Mouse (Mus musculus) ES-E14 (cell line): Measurements from ENCODE around the gene Ltbp2. TPM values are rescaled to one million over a fixed set of nuclear protein-coding genes. Genes with fewer than 3 reads are reported as not detected.

Experiments used
- DNase-seq: peaks from one replicate; pipeline ENCODE4 v3.0.0-alpha.2; 2013; ENCODE audit warnings: low read depth, low spot score
- H3K27ac ChIP-seq: 2 replicates; pipeline ENCODE4 v1.5.1; 2012; ENCODE audit warnings: low read depth, mild to moderate bottlenecking, low read length, moderate library complexity, mixed read lengths; ENCODE audit not compliant: poor library complexity, insufficient read depth, severe bottlenecking
- H3K36me3 ChIP-seq: 2 replicates; pipeline ENCODE4 v1.6.1; 2012; ENCODE audit warnings: mild to moderate bottlenecking, low read length, moderate library complexity, mixed read lengths; ENCODE audit not compliant: control insufficient read depth, poor library complexity, insufficient read depth, severe bottlenecking
- H3K4me1 ChIP-seq, 2 experiments: fragments of 150-350 bp in 1 of 2; sonication (generic) in 1 of 2; 2 replicates each; pipeline ENCODE4 v1.6.1; 2012; ENCODE audit warnings: low read length in 2 of 2, mild to moderate bottlenecking in 1 of 2, mixed read lengths in 1 of 2; ENCODE audit not compliant: control insufficient read depth in 2 of 2, insufficient read depth in 2 of 2, poor library complexity in 1 of 2
- H3K4me3 ChIP-seq, 2 experiments: fragments of 150-350 bp in 1 of 2; sonication (generic) in 1 of 2; 2 replicates each; pipeline ENCODE4 v1.5.1; 2012; ENCODE audit warnings: low read length in 2 of 2, low read depth in 1 of 2, mild to moderate bottlenecking in 1 of 2, mixed read lengths in 1 of 2; ENCODE audit not compliant: insufficient read depth in 1 of 2, poor library complexity in 1 of 2, severe bottlenecking in 1 of 2
- H3K9ac ChIP-seq: 2 replicates; pipeline ENCODE4 v1.6.1; 2012; ENCODE audit warnings: low read depth, mild to moderate bottlenecking, low read length, mixed read lengths; ENCODE audit not compliant: poor library complexity, insufficient read depth, severe bottlenecking
- H3K9me3 ChIP-seq: fragments of 150-350 bp; sonication (generic); 2 replicates; pipeline ENCODE4 v1.6.1; 2012; ENCODE audit warnings: low read depth, mild to moderate bottlenecking, low read length; ENCODE audit not compliant: control insufficient read depth, insufficient read depth
- CHD2 ChIP-seq: IDR thresholded peaks from 2 replicates; pipeline ENCODE4 v1.6.1; 2014; ENCODE audit warnings: mild to moderate bottlenecking, low read depth, low read length, inconsistent platforms
- HCFC1 ChIP-seq: IDR thresholded peaks from 2 replicates; pipeline ENCODE4 v1.6.1; 2012; ENCODE audit warnings: low read length, inconsistent platforms, borderline replicate concordance; ENCODE audit not compliant: insufficient read depth
- MAFK ChIP-seq: IDR thresholded peaks from 2 replicates; pipeline ENCODE4 v1.6.1; 2014; ENCODE audit warnings: mild to moderate bottlenecking, low read depth, low read length, inconsistent platforms; ENCODE audit not compliant: insufficient read depth
- ZC3H11A ChIP-seq: IDR thresholded peaks from 2 replicates; pipeline ENCODE4 v1.6.1; 2012; ENCODE audit warnings: low read depth, mild to moderate bottlenecking, inconsistent platforms, low read length, borderline replicate concordance
- ZNF384 ChIP-seq: IDR thresholded peaks from 2 replicates; pipeline ENCODE4 v1.6.1; 2012; ENCODE audit warnings: low read depth, low read length, inconsistent platforms
- in situ Hi-C, 2 experiments: fragments of 600-800 bp; cut with MboI; formaldehyde crosslinking; loops; one replicate each; pipeline ENCODE4 v1.15.1; 2025; ENCODE audit warnings: low sequenced_read_pairs in 2 of 2, inconsistent platforms in 1 of 2; ENCODE audit not compliant: unreplicated experiment in 2 of 2
- total RNA-seq: library from RNA; depleted of rRNA; stranded (reverse); fragments of 300-350 nt; gene quantifications from 2 replicates; pipeline ENCODE4 v1.2.3, GENCODE M21; 2012

Gene Ltbp2
- total RNA-seq, 1 experiment = 1.8 TPM

- Histone ChIP-seq H3K4me3 (no peak overlapping the region), H3K36me3 (no peaks in the 10 kb centered on the region), H3K27ac (no peak overlapping the region), H3K4me1 (peaks cover 2 to 6% of the 10 kb centered on the region in 2 experiments; a peak in 2 of 4 replicates), H3K9me3 (no peaks in the 10 kb centered on the region), H3K9ac (no peak overlapping the region)
- in situ Hi-C loops = no loop called here
- DNase-seq = no peak
- TF ChIP-seq CHD2 = no peak
- TF ChIP-seq ZNF384 = no peak
- no peak for TF ChIP-seq ZC3H11A
- no peak for TF ChIP-seq MAFK
Observed at GRCm38 (mm10) chr12:84855084-84855625, 21.2 kb downstream of the Ltbp2 start.

- Histone ChIP-seq H3K9ac (no peak overlapping the region), H3K27ac (no peak overlapping the region), H3K9me3 (no peaks in the 10 kb centered on the region), H3K4me3 (no peak overlapping the region), H3K4me1 (peaks cover 2 to 6% of the 10 kb centered on the region in 2 experiments; a peak in 2 of 4 replicates), H3K36me3 (no peaks in the 10 kb centered on the region)
- in situ Hi-C loops = no loop called here
- TF ChIP-seq HCFC1 (no peak), CHD2 (no peak), ZC3H11A (no peak), ZNF384 (no peak), MAFK (no peak)
- DNase-seq = no peak
Observed at GRCm38 (mm10) chr12:84854392-84855033, 21.8 kb downstream of the Ltbp2 start.

DNA sequence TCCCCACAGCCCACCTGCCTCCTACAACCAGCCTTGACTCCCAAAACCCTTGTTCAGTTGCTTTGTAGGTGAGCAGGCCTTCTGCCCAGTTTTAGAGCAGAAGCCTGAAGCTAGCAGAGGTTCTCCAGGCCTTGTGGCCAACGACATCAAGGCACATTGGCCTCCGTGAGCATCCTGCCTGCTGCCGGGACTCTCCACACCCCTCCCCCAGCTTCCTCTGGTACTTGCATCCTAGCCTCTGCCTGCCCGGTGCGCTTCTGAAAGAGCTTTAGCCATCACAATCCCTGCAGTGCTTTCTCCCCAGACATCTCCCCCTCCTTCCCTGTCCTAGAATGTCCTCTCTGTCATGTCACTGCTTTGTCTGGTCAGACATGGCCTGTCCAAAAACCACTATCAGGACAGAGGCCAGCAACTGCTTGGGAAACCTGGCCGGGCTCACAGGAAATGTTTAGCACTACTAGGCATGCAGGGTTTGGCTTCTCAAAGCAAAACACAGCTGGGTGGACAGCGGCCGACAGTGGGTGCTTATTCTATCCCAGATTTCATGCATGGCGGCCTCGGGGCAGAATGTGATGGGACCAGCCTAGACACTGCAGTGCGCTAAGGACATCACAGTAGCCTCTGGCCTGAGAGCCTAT lies 24.8 kb downstream of the Ltbp2 start:
- DNase-seq = no peak
- Histone ChIP-seq H3K9ac (no peak overlapping the region), H3K36me3 (no peaks in the 10 kb centered on the region), H3K9me3 (no peaks in the 10 kb centered on the region), H3K4me1 (no peaks in the 10 kb centered on the region), H3K27ac (no peak overlapping the region), H3K4me3 (no peak overlapping the region)
- in situ Hi-C loops = no loop called here
- TF ChIP-seq ZNF384 = no peak
- TF ChIP-seq CHD2 = no peak
- TF ChIP-seq ZC3H11A = no peak
- TF ChIP-seq HCFC1 = no peak
- TF ChIP-seq MAFK = no peak

GRCm38 (mm10) chr12:84847882-84848281 lies 28.4 kb downstream of the Ltbp2 start:
- H3K36me3 ChIP-seq = no peaks in the 10 kb centered on the region
- in situ Hi-C loops = no loop called here
- H3K27ac ChIP-seq = no peak overlapping the region
- no peak overlapping the region for H3K9ac ChIP-seq
- no peaks in the 10 kb centered on the region for H3K4me1 ChIP-seq
- TF ChIP-seq HCFC1 = no peak
- no peak for TF ChIP-seq ZNF384
- H3K9me3 ChIP-seq = no peaks in the 10 kb centered on the region
- no peak overlapping the region for H3K4me3 ChIP-seq
- DNase-seq = no peak
